Mouse (Mus musculus) MEL (cell line): Measurements from ENCODE around the gene Skint10. TPM values are rescaled to one million over a fixed set of nuclear protein-coding genes. Genes with fewer than 3 reads are reported as not detected.

ENCODE experiments used
- DNase-seq: peaks from one replicate; pipeline ENCODE4 v3.0.0; 2011; ENCODE audit warnings: low read depth, low spot score
- H3K27ac ChIP-seq: 2 replicates; pipeline ENCODE4 v1.5.1; 2012; ENCODE audit warnings: low read depth, mild to moderate bottlenecking, control low read depth, low read length, moderate library complexity; ENCODE audit not compliant: control insufficient read depth
- H3K27me3 ChIP-seq, 2 experiments: fragments of 150-350 bp in 1 of 2; sonication (generic) in 1 of 2; 2 replicates each; pipeline ENCODE4 v1.6.1; 2012; ENCODE audit warnings: low read length in 2 of 2, mild to moderate bottlenecking in 2 of 2, improper control_type of control experiment in 1 of 2, moderate library complexity in 1 of 2; ENCODE audit not compliant: insufficient read depth in 2 of 2, control insufficient read depth in 1 of 2
- H3K36me3 ChIP-seq, 2 experiments: 2 replicates each; pipeline ENCODE4 v1.6.1; 2012 to 2014; ENCODE audit warnings: low read length in 2 of 2, improper control_type of control experiment in 1 of 2, inconsistent platforms in 1 of 2, mild to moderate bottlenecking in 1 of 2; ENCODE audit not compliant: insufficient read depth in 2 of 2, control insufficient read depth in 1 of 2
- H3K4me1 ChIP-seq, 2 experiments: fragments of 150-350 bp in 1 of 2; sonication (generic) in 1 of 2; 2 replicates each; pipeline ENCODE4 v1.6.1; 2012; ENCODE audit warnings: low read length in 2 of 2, improper control_type of control experiment in 1 of 2, mild to moderate bottlenecking in 1 of 2; ENCODE audit not compliant: insufficient read depth in 2 of 2, control insufficient read depth in 1 of 2
- H3K4me3 ChIP-seq, 2 experiments: fragments of 150-350 bp in 1 of 2; sonication (generic) in 1 of 2; 2 replicates each; pipeline ENCODE4 v1.5.1; 2012; ENCODE audit warnings: low read depth in 2 of 2, low read length in 2 of 2, mild to moderate bottlenecking in 2 of 2, moderate library complexity in 2 of 2, control low read depth in 1 of 2, improper control_type of control experiment in 1 of 2; ENCODE audit not compliant: control insufficient read depth in 1 of 2, insufficient read depth in 1 of 2
- H3K79me2 ChIP-seq: 2 replicates; pipeline ENCODE4 v1.6.1; 2012; ENCODE audit warnings: mild to moderate bottlenecking, low read length, moderate library complexity; ENCODE audit not compliant: control insufficient read depth, poor library complexity, insufficient read depth
- H3K9ac ChIP-seq: 2 replicates; pipeline ENCODE4 v1.6.1; 2012; ENCODE audit warnings: low read depth, mild to moderate bottlenecking, control low read depth, low read length, moderate library complexity; ENCODE audit not compliant: control insufficient read depth, poor library complexity, severe bottlenecking
- H3K9me3 ChIP-seq: fragments of 150-350 bp; sonication (generic); replicated peaks from 2 replicates; pipeline ENCODE4 v1.6.1; 2012; ENCODE audit warnings: mild to moderate bottlenecking, low read length, improper control_type of control experiment, moderate library complexity; ENCODE audit not compliant: insufficient read depth
- CHD1 ChIP-seq: IDR thresholded peaks from 2 replicates; pipeline ENCODE4 v1.6.1; 2012; ENCODE audit warnings: low read depth, mild to moderate bottlenecking, inconsistent platforms, low read length, improper control_type of control experiment
- CTCF ChIP-seq, 3 experiments: IDR thresholded peaks in 2 of 3; conservative IDR thresholded peaks in 1 of 3; 2 replicates each; pipeline ENCODE4 v1.5.1; 2011 to 2012; ENCODE audit warnings: low read length in 3 of 3, low read depth in 2 of 3, mild to moderate bottlenecking in 2 of 3, improper control_type of control experiment in 1 of 3, inconsistent platforms in 1 of 3, mixed read lengths in 1 of 3, moderate library complexity in 1 of 3; ENCODE audit not compliant: control insufficient read depth in 1 of 3, insufficient read depth in 1 of 3, poor library complexity in 1 of 3, severe bottlenecking in 1 of 3
- E2F4 ChIP-seq: IDR thresholded peaks from 2 replicates; pipeline ENCODE4 v1.6.1; 2011; ENCODE audit warnings: low read depth, low read length, improper control_type of control experiment, borderline replicate concordance
- ELF1 ChIP-seq: IDR thresholded peaks from 2 replicates; pipeline ENCODE4 v1.6.1; 2014; ENCODE audit warnings: low read depth, mild to moderate bottlenecking, inconsistent platforms, low read length, improper control_type of control experiment, moderate library complexity
- EP300 ChIP-seq, 2 experiments: IDR thresholded peaks; 2 replicates each; pipeline ENCODE4 v1.6.1; 2011; ENCODE audit warnings: improper control_type of control experiment in 2 of 2, low read length in 2 of 2, low read depth in 1 of 2, mild to moderate bottlenecking in 1 of 2
- GABPA ChIP-seq: IDR thresholded peaks from 2 replicates; pipeline ENCODE4 v1.6.1; 2012; ENCODE audit warnings: low read depth, mild to moderate bottlenecking, inconsistent platforms, low read length, improper control_type of control experiment, moderate library complexity
- GATA1 ChIP-seq: IDR thresholded peaks from 2 replicates; pipeline ENCODE4 v1.6.1; 2011; ENCODE audit warnings: low read depth, low read length, improper control_type of control experiment
- HCFC1 ChIP-seq: IDR thresholded peaks from 2 replicates; pipeline ENCODE4 v1.6.1; 2012; ENCODE audit warnings: low read depth, mild to moderate bottlenecking, inconsistent platforms, low read length, improper control_type of control experiment, moderate library complexity
- KAT2A ChIP-seq: conservative IDR thresholded peaks from 2 replicates; pipeline ENCODE4 v1.6.1; 2012; ENCODE audit warnings: low read depth, low read length, improper control_type of control experiment, inconsistent platforms
- MAFK ChIP-seq: IDR thresholded peaks from 2 replicates; pipeline ENCODE4 v1.6.1; 2011; ENCODE audit warnings: low read depth, mild to moderate bottlenecking, low read length, improper control_type of control experiment, borderline replicate concordance
- MAX ChIP-seq: IDR thresholded peaks from 2 replicates; pipeline ENCODE4 v1.6.1; 2011; ENCODE audit warnings: low read length, improper control_type of control experiment
- MAZ ChIP-seq: IDR thresholded peaks from 2 replicates; pipeline ENCODE4 v1.6.1; 2012; ENCODE audit warnings: low read depth, mild to moderate bottlenecking, inconsistent platforms, low read length, improper control_type of control experiment
- MEF2A ChIP-seq: IDR thresholded peaks from 2 replicates; pipeline ENCODE4 v1.6.1; 2014; ENCODE audit warnings: low read depth, mild to moderate bottlenecking, inconsistent platforms, low read length, improper control_type of control experiment; ENCODE audit not compliant: poor library complexity, insufficient replicate concordance, severe bottlenecking; ENCODE audit errors: extremely low read depth
- MXI1 ChIP-seq: IDR thresholded peaks from 2 replicates; pipeline ENCODE4 v1.6.1; 2011; ENCODE audit warnings: mild to moderate bottlenecking, low read depth, low read length, improper control_type of control experiment
- MYB ChIP-seq: IDR thresholded peaks from 2 replicates; pipeline ENCODE4 v1.6.1; 2011; ENCODE audit warnings: mild to moderate bottlenecking, low read depth, low read length, improper control_type of control experiment
- MYC ChIP-seq: IDR thresholded peaks from 2 replicates; pipeline ENCODE4 v1.6.1; 2011; ENCODE audit warnings: low read depth, mild to moderate bottlenecking, low read length, improper control_type of control experiment, moderate library complexity
- NELFE ChIP-seq: IDR thresholded peaks from 2 replicates; pipeline ENCODE4 v1.6.1; 2011; ENCODE audit warnings: low read depth, low read length, improper control_type of control experiment
- NRF1 ChIP-seq: IDR thresholded peaks from 2 replicates; pipeline ENCODE4 v1.6.1; 2014; ENCODE audit warnings: low read depth, mild to moderate bottlenecking, inconsistent platforms, low read length, improper control_type of control experiment, moderate library complexity; ENCODE audit not compliant: poor library complexity, insufficient read depth, severe bottlenecking
- POLR2A ChIP-seq, 2 experiments: IDR thresholded peaks; 2 replicates each; pipeline ENCODE4 v1.6.1; 2011 to 2012; ENCODE audit warnings: low read length in 2 of 2, mild to moderate bottlenecking in 2 of 2, control low read depth in 1 of 2, improper control_type of control experiment in 1 of 2, low read depth in 1 of 2, moderate library complexity in 1 of 2; ENCODE audit not compliant: control insufficient read depth in 1 of 2, insufficient read depth in 1 of 2, poor library complexity in 1 of 2
- POLR2AphosphoS2 ChIP-seq: IDR thresholded peaks from 2 replicates; pipeline ENCODE4 v1.6.1; 2011; ENCODE audit warnings: low read length, improper control_type of control experiment
- RAD21 ChIP-seq: IDR thresholded peaks from 2 replicates; pipeline ENCODE4 v1.6.1; 2011; ENCODE audit warnings: mild to moderate bottlenecking, low read depth, low read length, improper control_type of control experiment
- RCOR1 ChIP-seq: IDR thresholded peaks from 2 replicates; pipeline ENCODE4 v1.6.1; 2012; ENCODE audit warnings: low read depth, mild to moderate bottlenecking, inconsistent platforms, low read length, improper control_type of control experiment
- TAL1 ChIP-seq: IDR thresholded peaks from 2 replicates; pipeline ENCODE4 v1.6.1; 2012; ENCODE audit warnings: mild to moderate bottlenecking, inconsistent platforms, low read length, moderate library complexity, mixed read lengths
- TBP ChIP-seq: IDR thresholded peaks from 2 replicates; pipeline ENCODE4 v1.8.0; 2011; ENCODE audit warnings: low read depth, low read length, improper control_type of control experiment
- TCF12 ChIP-seq: IDR thresholded peaks from 2 replicates; pipeline ENCODE4 v1.6.1; 2014; ENCODE audit warnings: low read depth, mild to moderate bottlenecking, inconsistent platforms, low read length, improper control_type of control experiment, moderate library complexity
- USF1 ChIP-seq: IDR thresholded peaks from 2 replicates; pipeline ENCODE4 v1.6.1; 2014; ENCODE audit warnings: low read depth, mild to moderate bottlenecking, inconsistent platforms, low read length, improper control_type of control experiment, moderate library complexity
- USF2 ChIP-seq, 2 experiments: IDR thresholded peaks; 2 replicates each; pipeline ENCODE4 v1.6.1; 2011 to 2012; ENCODE audit warnings: improper control_type of control experiment in 2 of 2, low read length in 2 of 2, borderline replicate concordance in 1 of 2, inconsistent platforms in 1 of 2, low read depth in 1 of 2, mild to moderate bottlenecking in 1 of 2; ENCODE audit not compliant: insufficient read depth in 1 of 2
- ZKSCAN1 ChIP-seq: IDR thresholded peaks from 2 replicates; pipeline ENCODE4 v1.6.1; 2012; ENCODE audit warnings: low read depth, mild to moderate bottlenecking, inconsistent platforms, low read length, improper control_type of control experiment, moderate library complexity
- ZNF384 ChIP-seq: IDR thresholded peaks from 2 replicates; pipeline ENCODE4 v1.6.1; 2012; ENCODE audit warnings: low read depth, mild to moderate bottlenecking, inconsistent platforms, low read length, improper control_type of control experiment
- polyA plus RNA-seq, 2 experiments: library from polyadenylated mRNA; stranded (reverse) in 1 of 2; unstranded in 1 of 2; fragments of >175 nt in 1 of 2; fragments of >200 nt in 1 of 2; gene quantifications; 2 replicates each; pipeline versions ENCODE4 v1.2.1 to v1.2.4; 2012; ENCODE audit warnings: low replicate concordance in 2 of 2, low read depth in 1 of 2; ENCODE audit not compliant: insufficient read length in 2 of 2, insufficient read depth in 1 of 2, missing spikeins in 1 of 2
- total RNA-seq: library from RNA; depleted of rRNA; stranded (reverse); fragments of 300-350 nt; gene quantifications from 2 replicates; pipeline ENCODE4 v1.2.3, GENCODE M21; 2012; rRNA removed

The Skint10 gene
- total RNA-seq (not detected in 2 replicates), polyA plus RNA-seq (not detected)

GRCm38 (mm10) chr4:112774766-112775165 lies at the start of gene Skint10:
TSS of gene Skint10 (minus strand) at chr4:112774866.
- TF ChIP-seq KAT2A (no peak), RCOR1 (no peak), MYB (no peak), POLR2A (IDR thresholded peaks at IDR 0.05; ENCODE audit: control insufficient read depth in 1 of 2, insufficient read depth in 1 of 2, low read depth in 1 of 2, low read length in 2 of 2, poor library complexity in 1 of 2) (no peak), HCFC1 (no peak), GABPA (no peak), TAL1 (no peak), TBP (no peak), MAX (no peak), MAFK (no peak), RAD21 (no peak), POLR2AphosphoS2 (no peak), NRF1 (no peak), GATA1 (no peak)
- DNase-seq, result no peak
- H3K36me3 ChIP-seq, result no peaks in the 10 kb centered on the region
- H3K9ac ChIP-seq, result no peak within 1 kb of the TSS
- H3K27me3 ChIP-seq, result no peaks in the 10 kb centered on the region
- H3K4me1 ChIP-seq, result no peaks in the 10 kb centered on the region
- no peak within 1 kb of the TSS for H3K27ac ChIP-seq
- no peaks in the 10 kb centered on the region for H3K9me3 ChIP-seq
- no peaks in the 10 kb centered on the region for H3K79me2 ChIP-seq
- no peak within 1 kb of the TSS for H3K4me3 ChIP-seq

GRCm38 (mm10) chr4:112790646-112791045 lies 16.0 kb upstream of the Skint10 start:
- no peaks in the 10 kb centered on the region for H3K9me3 ChIP-seq
- H3K79me2 ChIP-seq, result no peaks in the 10 kb centered on the region
- H3K27ac ChIP-seq, result no peak overlapping the region
- no peak overlapping the region for H3K9ac ChIP-seq
- H3K36me3 ChIP-seq, result no peaks in the 10 kb centered on the region
- H3K27me3 ChIP-seq, result no peaks in the 10 kb centered on the region
- TF ChIP-seq RCOR1 (no peak), USF1 (no peak), TCF12 (no peak), CTCF (IDR thresholded peaks at IDR 0.05 in 2 of 3, conservative IDR thresholded peaks at IDR 0.05 in 1 of 3; ENCODE audit: control insufficient read depth in 1 of 3, insufficient read depth in 1 of 3, low read depth in 2 of 3, low read length in 3 of 3, poor library complexity in 1 of 3, severe bottlenecking in 1 of 3) (no peak), MAZ (no peak), NELFE (no peak), GABPA (no peak), MXI1 (no peak), EP300 (IDR thresholded peaks at IDR 0.05; ENCODE audit: low read depth in 1 of 2, low read length in 2 of 2) (no peak), MYB (no peak), MEF2A (no peak), ZNF384 (no peak), ELF1 (no peak), MYC (no peak), ZKSCAN1 (no peak), CHD1 (no peak), E2F4 (no peak), USF2 (IDR thresholded peaks at IDR 0.05; ENCODE audit: borderline replicate concordance in 1 of 2, insufficient read depth in 1 of 2, low read depth in 1 of 2, low read length in 2 of 2) (no peak)
- TF ChIP-seq, all 39 proteins: peak for 0
- no peak for DNase-seq
- Histone ChIP-seq H3K4me1 (no peaks in the 10 kb centered on the region), H3K4me3 (no peak overlapping the region)
